Mouse (Mus musculus): ENCODE data around the gene Creg2. TPM values are rescaled to one million over a fixed set of nuclear protein-coding genes. Genes with fewer than 3 reads are reported as not detected.

The Creg2 gene
- polyA plus RNA-seq, 1 experiment from 2014 or later = 2.3 TPM

DNA sequence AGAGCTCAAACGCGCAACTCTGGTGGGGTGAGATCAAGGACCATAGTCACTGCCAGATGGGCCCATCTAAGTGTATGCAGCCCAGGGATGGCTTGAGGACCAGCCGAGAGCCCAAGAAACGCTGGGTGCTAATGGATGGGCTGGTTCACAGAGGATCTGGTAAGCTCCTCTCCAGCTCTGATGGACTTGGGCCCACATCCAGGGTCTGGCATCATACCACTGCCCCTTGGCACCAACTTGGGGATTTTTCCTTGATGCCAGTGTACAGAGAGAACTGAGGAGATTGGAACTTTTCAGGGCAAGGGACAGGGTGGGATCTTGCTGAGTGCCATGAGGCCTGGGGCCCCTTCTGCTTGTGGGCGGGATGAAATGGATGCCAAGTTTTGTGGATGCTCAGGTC, 30.4 kb upstream of the Creg2 start:
- Histone ChIP-seq H3K9me3 (ENCODE audit: control insufficient read depth, low read length) (no peaks in the 10 kb centered on the region), H3K27ac (ENCODE audit: low read length) (no peak overlapping the region), H3K27me3 (replicated peaks; ENCODE audit: control insufficient read depth, insufficient read depth, low read length) (no peaks in the 10 kb centered on the region), H3K36me3 (ENCODE audit: control insufficient read depth, insufficient read depth) (no peaks in the 10 kb centered on the region), H3K4me2 (ENCODE audit: low read length) (no peak overlapping the region), H3K4me3 (replicated peaks; ENCODE audit: low read length) (no peak overlapping the region), H3K4me1 (replicated peaks; ENCODE audit: control insufficient read depth, insufficient read depth, low read length) (no peaks in the 10 kb centered on the region), H3K9ac (replicated peaks; ENCODE audit: low read depth, low read length) (no peak overlapping the region)
- ATAC-seq = no peak
- WGBS = 91% methylated on average over 5 of the region's 5 CpGs

DNA sequence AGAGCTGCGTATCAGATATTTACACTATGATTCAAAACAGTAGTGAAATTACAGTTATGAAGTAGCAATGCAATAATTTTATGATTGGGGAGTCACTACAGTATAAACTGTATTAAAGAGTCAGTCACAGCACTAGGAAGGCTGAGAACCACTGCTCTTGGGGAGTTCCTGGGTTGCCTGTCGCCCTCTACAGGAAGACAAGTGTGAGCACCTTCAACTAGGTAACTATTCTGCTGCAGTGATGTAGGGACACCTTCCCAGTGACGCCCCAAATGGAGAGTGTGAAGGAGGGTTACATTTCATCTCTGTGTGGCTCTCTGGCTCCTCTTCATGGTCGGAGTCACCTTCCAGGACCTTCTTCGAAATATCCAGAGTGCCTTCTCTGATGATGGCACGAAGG, 29.3 kb upstream of the Creg2 start:
- H3K9ac ChIP-seq (replicated peaks; ENCODE audit: low read depth, low read length) = no peak overlapping the region
- 73% methylated on average over 6 of the region's 6 CpGs for WGBS
- H3K27ac ChIP-seq (ENCODE audit: low read length) = no peak overlapping the region
- no peak for ATAC-seq
- no peaks in the 10 kb centered on the region for H3K9me3 ChIP-seq (ENCODE audit: control insufficient read depth, low read length)
- H3K36me3 ChIP-seq (ENCODE audit: control insufficient read depth, insufficient read depth) = no peaks in the 10 kb centered on the region
- no peak overlapping the region for H3K4me3 ChIP-seq (replicated peaks; ENCODE audit: low read length)
- no peak overlapping the region for H3K4me2 ChIP-seq (ENCODE audit: low read length)
- no peaks in the 10 kb centered on the region for H3K4me1 ChIP-seq (replicated peaks; ENCODE audit: control insufficient read depth, insufficient read depth, low read length)
- H3K27me3 ChIP-seq (replicated peaks; ENCODE audit: control insufficient read depth, insufficient read depth, low read length) = no peaks in the 10 kb centered on the region

DNA sequence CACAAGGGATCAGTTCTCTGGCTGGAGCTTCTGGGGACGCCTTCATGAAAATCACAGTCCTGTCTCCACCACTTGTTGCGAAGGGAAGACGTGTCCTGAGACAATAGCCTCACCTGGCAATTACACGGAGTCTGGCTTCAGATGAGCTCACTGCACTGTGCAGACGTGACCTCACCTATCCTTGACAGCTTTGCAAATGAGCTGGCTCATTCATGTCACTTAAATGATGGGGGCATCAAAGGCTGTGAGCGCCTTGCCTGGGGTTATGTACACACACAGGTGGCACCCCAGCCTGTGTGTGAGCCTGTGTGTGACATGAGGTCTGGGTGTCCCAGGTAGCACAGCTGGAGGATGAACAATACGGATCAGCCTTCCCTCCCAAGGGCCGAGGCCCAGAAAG, 27.6 kb upstream of the Creg2 start:
- no peak overlapping the region for H3K4me2 ChIP-seq (ENCODE audit: low read length)
- H3K27ac ChIP-seq (ENCODE audit: low read length) = no peak overlapping the region
- H3K4me3 ChIP-seq (replicated peaks; ENCODE audit: low read length) = no peak overlapping the region
- no peaks in the 10 kb centered on the region for H3K4me1 ChIP-seq (replicated peaks; ENCODE audit: control insufficient read depth, insufficient read depth, low read length)
- H3K9me3 ChIP-seq (ENCODE audit: control insufficient read depth, low read length) = no peaks in the 10 kb centered on the region
- no peaks in the 10 kb centered on the region for H3K36me3 ChIP-seq (ENCODE audit: control insufficient read depth, insufficient read depth)
- WGBS = 68% methylated on average over 8 of the region's 8 CpGs
- no peak for ATAC-seq
- no peaks in the 10 kb centered on the region for H3K27me3 ChIP-seq (replicated peaks; ENCODE audit: control insufficient read depth, insufficient read depth, low read length)
- no peak overlapping the region for H3K9ac ChIP-seq (replicated peaks; ENCODE audit: low read depth, low read length)

DNA sequence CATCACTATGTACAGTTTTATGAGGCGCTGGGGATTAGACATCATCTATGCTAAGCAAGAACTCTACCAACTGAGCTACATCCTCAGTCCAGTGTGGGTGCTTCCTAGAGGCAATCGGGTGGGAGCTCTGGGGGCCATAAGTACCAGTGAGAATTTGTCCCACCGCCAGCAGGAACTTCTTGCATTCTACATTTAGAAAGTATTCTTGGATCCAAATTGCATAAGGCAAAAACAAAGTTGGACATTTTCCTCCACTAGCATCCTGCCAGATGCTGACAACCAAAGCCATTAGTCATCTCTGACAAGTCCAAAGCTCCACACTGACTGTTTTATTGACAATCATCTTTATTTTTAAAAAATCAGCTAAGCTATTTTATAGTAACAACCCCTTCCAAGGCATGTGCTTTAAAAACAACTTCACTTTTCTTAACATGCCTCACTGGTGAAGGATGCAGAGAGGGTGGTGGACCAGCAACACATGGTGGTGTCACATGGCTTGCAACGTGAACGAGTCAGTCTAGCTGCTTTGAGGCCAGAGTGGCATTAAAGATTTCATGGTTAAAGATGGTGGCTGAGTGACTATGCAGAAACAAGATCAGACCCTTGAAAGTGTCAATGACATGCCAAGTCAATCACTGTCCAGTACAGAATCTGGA, 25.1 kb upstream of the Creg2 start:
- 92% methylated on average over 5 of the region's 5 CpGs for WGBS
- Histone ChIP-seq H3K36me3 (ENCODE audit: control insufficient read depth, insufficient read depth) (no peaks in the 10 kb centered on the region), H3K27me3 (replicated peaks; ENCODE audit: control insufficient read depth, insufficient read depth, low read length) (no peaks in the 10 kb centered on the region), H3K4me3 (replicated peaks; ENCODE audit: low read length) (no peak overlapping the region), H3K27ac (ENCODE audit: low read length) (no peak overlapping the region), H3K9me3 (ENCODE audit: control insufficient read depth, low read length) (no peaks in the 10 kb centered on the region), H3K9ac (replicated peaks; ENCODE audit: low read depth, low read length) (no peak overlapping the region), H3K4me2 (ENCODE audit: low read length) (no peak overlapping the region), H3K4me1 (replicated peaks; ENCODE audit: control insufficient read depth, insufficient read depth, low read length) (no peaks in the 10 kb centered on the region)
- no peak for ATAC-seq

DNA sequence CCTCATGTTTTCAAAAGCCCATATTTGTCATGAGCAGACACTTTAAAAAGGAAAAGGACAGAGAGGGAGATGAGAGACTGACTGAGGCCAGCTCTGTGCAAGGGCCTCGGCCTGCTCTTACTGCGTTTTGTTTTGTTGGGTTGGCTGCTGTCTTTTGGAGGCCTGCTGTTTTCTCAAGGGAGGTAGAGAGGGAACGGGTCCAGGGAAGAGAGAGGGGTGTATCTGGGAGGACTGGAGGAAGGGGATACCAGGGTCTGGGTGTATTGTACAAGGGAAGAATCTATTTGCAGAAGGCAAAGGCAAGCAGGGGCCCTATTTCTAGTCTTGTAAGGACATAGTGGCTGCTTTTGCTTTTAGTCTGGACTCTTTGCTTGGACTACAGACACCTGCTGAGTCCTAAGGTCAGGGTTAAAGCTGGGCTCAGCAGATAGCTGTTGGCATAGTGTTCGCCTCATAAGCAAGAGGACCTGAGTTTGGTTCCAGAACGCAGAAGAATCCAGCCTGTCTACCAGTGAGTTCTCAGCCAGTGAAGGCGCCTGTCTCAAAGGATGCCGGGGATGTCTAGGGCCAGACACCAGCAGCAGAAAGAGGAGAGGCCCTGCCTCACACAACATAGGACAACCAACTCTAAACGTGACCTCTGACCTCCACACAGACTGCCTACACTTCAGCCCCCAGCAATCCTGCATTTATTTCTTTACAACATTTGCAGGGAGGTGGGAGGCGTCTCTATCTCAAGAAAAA, 21.3 kb upstream of the Creg2 start:
- no peak overlapping the region for H3K9ac ChIP-seq (replicated peaks; ENCODE audit: low read depth, low read length)
- no peaks in the 10 kb centered on the region for H3K4me1 ChIP-seq (replicated peaks; ENCODE audit: control insufficient read depth, insufficient read depth, low read length)
- no peak for ATAC-seq
- H3K9me3 ChIP-seq (ENCODE audit: control insufficient read depth, low read length) = no peaks in the 10 kb centered on the region
- H3K27me3 ChIP-seq (replicated peaks; ENCODE audit: control insufficient read depth, insufficient read depth, low read length) = no peaks in the 10 kb centered on the region; the same call in 1 of the 2 replicates
- H3K36me3 ChIP-seq (ENCODE audit: control insufficient read depth, insufficient read depth) = no peaks in the 10 kb centered on the region
- no peak overlapping the region for H3K4me2 ChIP-seq (ENCODE audit: low read length)
- H3K27ac ChIP-seq (ENCODE audit: low read length) = no peak overlapping the region
- 74% methylated on average over 9 of the region's 9 CpGs for WGBS
- H3K4me3 ChIP-seq (replicated peaks; ENCODE audit: low read length) = no peak overlapping the region

DNA sequence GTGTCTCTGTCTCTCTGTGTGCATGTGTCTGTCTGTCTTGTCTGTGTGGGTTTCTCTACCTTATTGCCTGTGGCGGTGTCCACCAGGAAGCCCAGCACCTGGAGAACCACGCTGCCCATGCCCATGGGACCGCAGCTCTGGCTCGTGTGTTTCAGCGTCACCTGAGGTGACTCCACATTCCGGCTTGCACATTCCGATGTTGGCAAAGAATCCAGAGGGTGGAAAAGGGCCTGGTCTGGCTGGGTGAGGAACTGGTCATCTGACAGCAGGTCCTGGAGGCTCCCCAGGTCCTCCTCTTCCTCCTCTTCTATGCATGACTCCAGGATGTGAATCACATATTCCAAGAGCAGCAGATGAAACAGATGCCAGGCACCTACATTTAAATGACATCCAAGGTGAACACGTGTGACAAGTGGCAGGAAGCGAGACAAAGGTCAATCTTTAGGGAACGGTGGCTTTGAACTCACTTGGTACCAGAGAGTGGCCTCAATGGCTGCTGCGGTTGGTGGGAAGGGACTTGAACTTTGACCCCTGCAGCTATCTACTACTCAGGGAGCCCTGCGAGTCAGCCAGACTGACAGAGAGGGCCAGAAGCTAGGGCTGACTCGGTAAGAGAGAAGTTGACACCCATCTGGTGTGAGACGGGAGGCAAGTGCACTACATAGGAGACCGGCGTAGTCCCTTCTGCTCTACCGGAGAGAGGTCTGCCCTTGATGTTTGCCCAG, 19.1 kb upstream of the Creg2 start:
- no peaks in the 10 kb centered on the region for H3K9me3 ChIP-seq (ENCODE audit: control insufficient read depth, low read length)
- WGBS = 92% methylated on average over 17 of the region's 17 CpGs
- H3K9ac ChIP-seq (replicated peaks; ENCODE audit: low read depth, low read length) = no peak overlapping the region
- ATAC-seq = no peak
- no peak overlapping the region for H3K4me2 ChIP-seq (ENCODE audit: low read length)
- no peak overlapping the region for H3K4me3 ChIP-seq (replicated peaks; ENCODE audit: low read length)
- H3K27ac ChIP-seq (ENCODE audit: low read length) = no peak overlapping the region
- no peaks in the 10 kb centered on the region; the same call in 1 of the 2 replicates for H3K27me3 ChIP-seq (replicated peaks; ENCODE audit: control insufficient read depth, insufficient read depth, low read length)
- H3K4me1 ChIP-seq (replicated peaks; ENCODE audit: control insufficient read depth, insufficient read depth, low read length) = no peaks in the 10 kb centered on the region
- H3K36me3 ChIP-seq (ENCODE audit: control insufficient read depth, insufficient read depth) = no peaks in the 10 kb centered on the region

DNA sequence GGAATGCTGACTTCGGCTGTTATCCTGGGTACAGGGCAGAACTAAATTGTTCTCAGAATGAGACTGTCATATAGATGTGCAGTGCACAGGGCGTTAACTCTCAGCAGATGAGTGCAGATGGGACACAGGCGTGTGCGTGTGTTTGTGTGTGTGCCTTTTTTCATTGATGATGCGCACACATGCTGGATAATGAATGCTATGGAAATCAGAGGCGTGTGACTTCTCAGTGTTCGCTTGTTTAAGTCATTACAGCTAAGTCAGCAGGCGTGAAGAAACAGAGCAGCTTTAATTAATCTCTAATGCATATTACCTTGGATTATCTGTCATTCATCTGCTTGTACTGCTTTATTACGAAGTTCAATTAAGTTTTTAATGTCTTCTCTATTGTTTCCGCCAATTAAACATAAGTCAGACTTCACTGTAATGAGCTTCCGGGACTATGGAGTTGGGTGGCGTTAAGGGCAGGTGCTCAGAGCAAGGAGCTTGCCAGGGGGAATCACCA, 15.5 kb upstream of the Creg2 start:
- Histone ChIP-seq H3K27ac (ENCODE audit: low read length) (no peak overlapping the region), H3K4me1 (replicated peaks; ENCODE audit: control insufficient read depth, insufficient read depth, low read length) (no peaks in the 10 kb centered on the region), H3K9ac (replicated peaks; ENCODE audit: low read depth, low read length) (no peak overlapping the region), H3K9me3 (ENCODE audit: control insufficient read depth, low read length) (no peaks in the 10 kb centered on the region), H3K4me2 (ENCODE audit: low read length) (no peak overlapping the region), H3K4me3 (replicated peaks; ENCODE audit: low read length) (no peak overlapping the region), H3K27me3 (replicated peaks; ENCODE audit: control insufficient read depth, insufficient read depth, low read length) (no peaks in the 10 kb centered on the region; the same call in 1 of the 2 replicates), H3K36me3 (ENCODE audit: control insufficient read depth, insufficient read depth) (no peaks in the 10 kb centered on the region)
- 44% methylated on average over 12 of the region's 12 CpGs for WGBS
- no peak; the same call in 1 of the 2 replicates for ATAC-seq

DNA sequence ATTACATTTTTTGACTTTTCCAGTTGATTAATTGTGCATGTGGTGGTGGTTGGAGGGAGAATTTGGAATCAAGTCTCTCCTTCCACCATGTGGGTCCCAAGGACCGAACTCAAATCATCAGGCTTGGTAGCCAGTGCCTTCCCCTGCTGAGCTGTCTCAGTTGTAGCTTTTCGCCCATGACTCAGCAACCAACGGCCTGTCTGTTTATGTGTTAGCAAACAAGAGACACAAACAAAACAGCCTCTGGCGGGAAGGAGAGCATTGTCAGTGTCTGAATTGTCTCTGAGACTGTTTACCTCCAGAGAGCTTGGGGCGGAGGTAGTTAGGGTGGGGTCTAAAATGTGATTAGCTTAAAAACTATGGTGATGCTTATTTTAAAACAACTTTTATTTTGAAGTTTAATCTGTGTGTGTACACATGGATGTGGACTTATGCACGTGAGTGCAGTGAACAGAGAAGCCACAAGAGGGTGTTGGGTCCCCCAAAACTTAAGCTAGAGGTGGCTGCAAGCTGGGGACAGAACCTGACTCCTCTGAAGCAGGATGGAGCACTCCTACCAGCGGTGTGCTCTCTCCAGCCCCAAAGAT, 12.9 kb upstream of the Creg2 start:
- Histone ChIP-seq H3K27me3 (replicated peaks; ENCODE audit: control insufficient read depth, insufficient read depth, low read length) (no peaks in the 10 kb centered on the region; the same call in 1 of the 2 replicates), H3K9me3 (ENCODE audit: control insufficient read depth, low read length) (no peaks in the 10 kb centered on the region), H3K4me1 (replicated peaks; ENCODE audit: control insufficient read depth, insufficient read depth, low read length) (no peaks in the 10 kb centered on the region), H3K4me3 (replicated peaks; ENCODE audit: low read length) (no peak overlapping the region), H3K27ac (ENCODE audit: low read length) (no peak overlapping the region), H3K4me2 (ENCODE audit: low read length) (no peak overlapping the region), H3K36me3 (ENCODE audit: control insufficient read depth, insufficient read depth) (no peaks in the 10 kb centered on the region), H3K9ac (replicated peaks; ENCODE audit: low read depth, low read length) (no peak overlapping the region)
- ATAC-seq = no peak
- WGBS = 84% methylated on average over 7 of the region's 7 CpGs

DNA sequence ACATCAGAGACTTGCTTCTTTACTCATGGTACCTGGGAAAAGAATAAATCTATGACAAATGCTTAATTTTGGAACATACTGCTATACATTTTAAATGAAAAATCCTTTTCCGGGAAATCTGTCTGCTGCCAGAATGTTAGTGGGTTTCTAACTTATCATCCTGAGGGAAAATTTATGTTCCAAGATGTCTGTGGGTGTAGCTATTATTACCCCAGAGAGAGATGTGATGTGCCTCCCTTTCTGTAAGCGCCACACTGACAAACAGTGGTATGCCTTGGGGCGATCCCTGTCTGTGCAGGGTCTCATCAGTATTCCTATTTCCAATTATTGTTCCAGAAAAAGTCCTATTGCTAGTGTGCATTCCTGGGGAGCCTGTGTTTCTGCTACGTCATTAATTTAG, 11.8 kb upstream of the Creg2 start:
- H3K27me3 ChIP-seq (replicated peaks; ENCODE audit: control insufficient read depth, insufficient read depth, low read length) = no peaks in the 10 kb centered on the region
- WGBS = 85% methylated on average over 4 of the region's 4 CpGs
- no peaks in the 10 kb centered on the region for H3K9me3 ChIP-seq (ENCODE audit: control insufficient read depth, low read length)
- no peaks in the 10 kb centered on the region for H3K4me1 ChIP-seq (replicated peaks; ENCODE audit: control insufficient read depth, insufficient read depth, low read length)
- ATAC-seq = no peak
- no peak overlapping the region for H3K4me2 ChIP-seq (ENCODE audit: low read length)
- H3K4me3 ChIP-seq (replicated peaks; ENCODE audit: low read length) = no peak overlapping the region
- no peak overlapping the region for H3K9ac ChIP-seq (replicated peaks; ENCODE audit: low read depth, low read length)
- H3K27ac ChIP-seq (ENCODE audit: low read length) = no peak overlapping the region
- no peaks in the 10 kb centered on the region for H3K36me3 ChIP-seq (ENCODE audit: control insufficient read depth, insufficient read depth)
